8 mouse cellular contexts compared by ENCODE assay signal in the genomic region with DNA sequence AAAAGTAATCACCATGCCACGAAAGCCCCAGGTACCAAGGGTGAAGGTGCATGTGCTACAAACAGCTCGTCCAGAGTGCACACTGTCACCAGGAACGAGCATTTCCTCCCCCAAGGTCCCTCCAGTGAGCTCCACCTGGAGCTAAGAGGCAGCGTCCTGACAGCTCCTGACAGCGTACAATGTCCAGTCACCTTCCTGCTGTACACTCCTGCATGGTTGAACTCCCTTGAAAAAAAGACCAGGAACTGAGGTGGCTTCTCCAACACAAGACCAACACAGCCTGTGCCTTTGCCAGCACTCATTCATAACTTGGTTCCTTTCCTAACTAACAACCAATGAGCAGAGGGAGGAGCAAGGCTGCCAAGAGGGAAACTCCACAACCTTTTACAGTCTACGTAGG. TPM values are rescaled to one million over a fixed set of nuclear protein-coding genes. Genes with fewer than 3 reads are reported as not detected.
DNase-seq lines count a peak whose midpoint lies in the region; ATAC-seq and TF ChIP-seq lines count a peak whose summit lies in the region.

No protein-coding gene starts in this region.

- 13% methylated on average over 6 of the region's 6 CpGs for WGBS in cerebellum, adult 2 months
- WGBS in lung, postnatal 0 days: 39% methylated on average over 6 of the region's 6 CpGs
- WGBS in kidney, embryonic 14.5 days: 50% methylated on average over 6 of the region's 6 CpGs
- WGBS in stomach, embryonic 15.5 days: 42% methylated on average over 6 of the region's 6 CpGs
- 69% methylated on average over 6 of the region's 6 CpGs for WGBS in hindbrain, embryonic 16.5 days

- no peaks in the 10 kb centered on the region for H3K36me3 ChIP-seq in lung, postnatal 0 days (ENCODE audit: insufficient read depth, low read length)
- no peaks in the 10 kb centered on the region; the same call in 1 of the 2 replicates for H3K36me3 ChIP-seq in kidney, embryonic 14.5 days (ENCODE audit: control insufficient read depth, insufficient read depth, low read length)
- peaks cover 1% of the 10 kb centered on the region for H3K36me3 ChIP-seq in stomach, embryonic 15.5 days
- no peaks in the 10 kb centered on the region for H3K36me3 ChIP-seq in hindbrain, embryonic 16.5 days (ENCODE audit: control insufficient read depth, insufficient read depth, low read length)

- TF ChIP-seq CTCF in cerebellum, adult 2 months (IDR thresholded peaks at IDR 0.05; ENCODE audit: borderline replicate concordance, insufficient read depth, low read depth, low read length): no peak
- TF ChIP-seq CTCF in lung, postnatal 0 days (IDR thresholded peaks at IDR 0.05): no peak

- H3K4me3 ChIP-seq in cerebellum, adult 2 months (replicated peaks; ENCODE audit: insufficient read depth, low read depth, low read length): peak overlapping the region; percentile 19
- H3K4me3 ChIP-seq in lung, postnatal 0 days (ENCODE audit: low read depth, low read length): no peak overlapping the region
- H3K4me3 ChIP-seq in kidney, embryonic 14.5 days (ENCODE audit: low read length): no peak overlapping the region
- H3K4me3 ChIP-seq in stomach, embryonic 15.5 days (replicated peaks): no peak overlapping the region
- no peak overlapping the region for H3K4me3 ChIP-seq in hindbrain, embryonic 16.5 days (ENCODE audit: low read length)

- no peak for ATAC-seq in lung, postnatal 0 days
- no peak for ATAC-seq in kidney, embryonic 14.5 days (ENCODE audit: low FRiP score, low TSS enrichment)
- ATAC-seq in stomach, embryonic 15.5 days (ENCODE audit: insufficient read depth, low FRiP score, low read depth): no peak
- no peak for ATAC-seq in hindbrain, embryonic 16.5 days

- no peak for TF ChIP-seq POLR2A in cerebellum, adult 2 months (IDR thresholded peaks at IDR 0.05; ENCODE audit: borderline replicate concordance, insufficient read depth, low read length)

- H3K27me3 ChIP-seq in cerebellum, adult 2 months (ENCODE audit: control insufficient read depth, insufficient read depth, low read length): no peaks in the 10 kb centered on the region
- no peaks in the 10 kb centered on the region for H3K27me3 ChIP-seq in lung, postnatal 0 days (replicated peaks; ENCODE audit: insufficient read depth, low read length)
- no peaks in the 10 kb centered on the region for H3K27me3 ChIP-seq in kidney, embryonic 14.5 days (ENCODE audit: control insufficient read depth, insufficient read depth, low read length)
- no peaks in the 10 kb centered on the region for H3K27me3 ChIP-seq in stomach, embryonic 15.5 days (replicated peaks)
- H3K27me3 ChIP-seq in hindbrain, embryonic 16.5 days (replicated peaks; ENCODE audit: control insufficient read depth, insufficient read depth, low read length): no peaks in the 10 kb centered on the region

- no peak for TF ChIP-seq EP300 in lung, postnatal 0 days (IDR thresholded peaks at IDR 0.05)

- no peak overlapping the region; the same call in 1 of the 2 replicates for H3K4me2 ChIP-seq in lung, postnatal 0 days (replicated peaks; ENCODE audit: low read depth, low read length)
- no peak overlapping the region for H3K4me2 ChIP-seq in kidney, embryonic 14.5 days (replicated peaks; ENCODE audit: low read depth, low read length)
- no peak overlapping the region for H3K4me2 ChIP-seq in stomach, embryonic 15.5 days
- H3K4me2 ChIP-seq in hindbrain, embryonic 16.5 days (ENCODE audit: low read length): no peak overlapping the region

- H3K27ac ChIP-seq in cerebellum, adult 2 months (ENCODE audit: insufficient read depth, low read length): no peak overlapping the region
- H3K27ac ChIP-seq in lung, postnatal 0 days (ENCODE audit: low read length): no peak overlapping the region
- no peak overlapping the region for H3K27ac ChIP-seq in kidney, embryonic 14.5 days (ENCODE audit: low read depth, low read length)
- peak overlapping the region; percentile 40; the same call in 1 of the 2 replicates for H3K27ac ChIP-seq in stomach, embryonic 15.5 days
- H3K27ac ChIP-seq in hindbrain, embryonic 16.5 days (ENCODE audit: low read depth, low read length): no peak overlapping the region

- H3K9me3 ChIP-seq in lung, postnatal 0 days (ENCODE audit: low read length): no peaks in the 10 kb centered on the region
- H3K9me3 ChIP-seq in kidney, embryonic 14.5 days (ENCODE audit: control insufficient read depth, low read length): no peaks in the 10 kb centered on the region
- H3K9me3 ChIP-seq in stomach, embryonic 15.5 days: no peaks in the 10 kb centered on the region
- H3K9me3 ChIP-seq in hindbrain, embryonic 16.5 days (ENCODE audit: control insufficient read depth, low read length): no peaks in the 10 kb centered on the region; the same call in 1 of the 2 replicates

- peak; percentile 33 to 61 for DNase-seq in cerebellum, adult 2 months
- no peak for DNase-seq in cerebellum, adult 11 months
- peak; percentile 43 for DNase-seq in lung, postnatal 0 days (ENCODE audit: low spot score)
- DNase-seq in lung, postnatal 25 days (ENCODE audit: low spot score): no peak
- DNase-seq in embryo, embryonic 11 days: no peak

- H3K9ac ChIP-seq in lung, postnatal 0 days (replicated peaks; ENCODE audit: low read depth): no peak overlapping the region
- H3K9ac ChIP-seq in kidney, embryonic 14.5 days (ENCODE audit: low read depth, low read length): peak overlapping the region; percentile 28; the same call in 1 of the 2 replicates
- no peak overlapping the region for H3K9ac ChIP-seq in stomach, embryonic 15.5 days
- H3K9ac ChIP-seq in hindbrain, embryonic 16.5 days (ENCODE audit: low read depth, low read length): no peak overlapping the region

- peaks cover 29% of the 10 kb centered on the region for H3K4me1 ChIP-seq in cerebellum, adult 2 months (ENCODE audit: control insufficient read depth, insufficient read depth, low read length)
- H3K4me1 ChIP-seq in lung, postnatal 0 days (ENCODE audit: insufficient read depth, low read depth, low read length): peaks cover 18% of the 10 kb centered on the region; the same call in 1 of the 2 replicates
- peaks cover 21% of the 10 kb centered on the region for H3K4me1 ChIP-seq in kidney, embryonic 14.5 days (ENCODE audit: control insufficient read depth, insufficient read depth, low read length)
- H3K4me1 ChIP-seq in stomach, embryonic 15.5 days: peaks cover 20% of the 10 kb centered on the region
- H3K4me1 ChIP-seq in hindbrain, embryonic 16.5 days (ENCODE audit: control insufficient read depth, insufficient read depth, low read depth, low read length): peaks cover 26% of the 10 kb centered on the region

RNA-seq across cellular contexts. Expression of gene Arl5a, which starts 3.5 kb away (rescaled TPM):
- polyA plus RNA-seq in cerebellum, adult 2 months (2012; rRNA removed): 56.7 and 57.3 TPM in 2 replicates
- 22.0 and 23.4 TPM in 2 replicates for polyA plus RNA-seq in lung, postnatal 0 days (2015; fragmentation: Nextera tagmentation; extraction: Ambion mirVana)
- polyA plus RNA-seq in kidney, embryonic 14.5 days (2014; fragmentation: Nextera tagmentation; extraction: Ambion mirVana): 30.8 and 70.1 TPM in 2 replicates
- polyA plus RNA-seq in stomach, embryonic 15.5 days (2015; fragmentation: Nextera tagmentation; extraction: Ambion mirVana): 35.9 and 37.1 TPM in 2 replicates
- polyA plus RNA-seq in hindbrain, embryonic 16.5 days (2015; fragmentation: Nextera tagmentation; extraction: Ambion mirVana): 25.8 and 39.3 TPM in 2 replicates

RNA-seq across cellular contexts. Expression of gene Neb, which starts 42.9 kb away (rescaled TPM):
- polyA plus RNA-seq in cerebellum, adult 2 months (2012; rRNA removed): 10.8 and 12.8 TPM in 2 replicates
- polyA plus RNA-seq in lung, postnatal 0 days (2015; fragmentation: Nextera tagmentation; extraction: Ambion mirVana): 1.8 and 2.3 TPM in 2 replicates
- polyA plus RNA-seq in kidney, embryonic 14.5 days (2014; fragmentation: Nextera tagmentation; extraction: Ambion mirVana): 0.99 and 1.2 TPM in 2 replicates
- polyA plus RNA-seq in stomach, embryonic 15.5 days (2015; fragmentation: Nextera tagmentation; extraction: Ambion mirVana): 1.4 and 4.3 TPM in 2 replicates
- polyA plus RNA-seq in hindbrain, embryonic 16.5 days (2015; fragmentation: Nextera tagmentation; extraction: Ambion mirVana): 0.76 and 8.8 TPM in 2 replicates

Comparison
In these comparisons a context has a peak if more than half of its experiments do, and no peak if none do; other contexts are left out.
1. DNase-seq: peak in cerebellum, adult 2 months (2 of 2) and lung, postnatal 0 days (single experiment); none in cerebellum, adult 11 months (single experiment), lung, postnatal 25 days (single experiment) and embryo, embryonic 11 days (single experiment).